Mouse (Mus musculus): Measurements from ENCODE around the gene B4galnt4. TPM values are rescaled to one million over a fixed set of nuclear protein-coding genes. Genes with fewer than 3 reads are reported as not detected.
"Not testable (repeated sequence)": the region's sequence is repeated elsewhere in the genome, so short reads cannot be mapped to it uniquely, and the experiment has no call there.

Gene B4galnt4
- 0.64 and 0.84 TPM in 2 replicates for polyA plus RNA-seq (2012; rRNA removed)
- polyA plus RNA-seq (2014; fragmentation: Nextera tagmentation; extraction: Ambion mirVana) = 0.39 and 0.68 TPM in 2 replicates

- peaks cover 0 to 14% of the 10 kb centered on the region in 2 experiments; a peak in 2 of 4 replicates for H3K4me1 ChIP-seq (replicated peaks; ENCODE audit: control insufficient read depth in 2 of 2, insufficient read depth in 2 of 2, low read length in 1 of 2)
- WGBS (ENCODE audit: insufficient replicate concordance) = 2% methylated on average over 68 of the region's 72 CpGs
- no peaks in the 10 kb centered on the region for H3K9me3 ChIP-seq (ENCODE audit: control insufficient read depth, low read length)
- ATAC-seq (ENCODE audit: insufficient read depth) (peak; percentile 47; the same call in 1 of the 2 replicates), DNase-seq (ENCODE audit: low read depth in 3 of 3, low spot score in 3 of 3) (no peak)
- H3K27me3 ChIP-seq (ENCODE audit: control insufficient read depth, insufficient read depth, low read length) = peaks cover 31% of the 10 kb centered on the region
- no peak within 1 kb of the TSS for H3K9ac ChIP-seq (replicated peaks)
- no peak for TF ChIP-seq CTCF (IDR thresholded peaks at IDR 0.05; ENCODE audit: low read depth)
- TF ChIP-seq EP300 (IDR thresholded peaks at IDR 0.05; ENCODE audit: low read depth) = no peak
- no peaks in the 10 kb centered on the region for H3K36me3 ChIP-seq (replicated peaks; ENCODE audit: control insufficient read depth, insufficient read depth, low read depth)
- H3K4me3 ChIP-seq (ENCODE audit: insufficient read depth in 1 of 2, low read depth in 2 of 2, low read length in 2 of 2) = peak within 1 kb of the TSS; percentile 5 to 36
- H3K27ac ChIP-seq = no peak within 1 kb of the TSS
- H3K4me2 ChIP-seq (ENCODE audit: low read depth) = peak within 1 kb of the TSS; percentile 56
These were observed at the start of gene B4galnt4 for GRCm38 (mm10) chr7:141060426-141061242. Gene B4galnt4, plus strand, starts transcription at chr7:141061104.

- H3K4me2 ChIP-seq (ENCODE audit: low read depth) = peak overlapping the region; percentile 63
- no peak overlapping the region for H3K27ac ChIP-seq
- H3K4me3 ChIP-seq (ENCODE audit: insufficient read depth in 1 of 2, low read depth in 2 of 2, low read length in 2 of 2) = no peak overlapping the region
- peak; percentile 17; the same call in 1 of the 2 replicates for ATAC-seq (ENCODE audit: insufficient read depth)
- 61% methylated on average over 7 of the region's 7 CpGs for WGBS (ENCODE audit: insufficient replicate concordance)
- TF ChIP-seq CTCF (IDR thresholded peaks at IDR 0.05; ENCODE audit: low read depth) (no peak), EP300 (IDR thresholded peaks at IDR 0.05; ENCODE audit: low read depth) (no peak)
- no peaks in the 10 kb centered on the region for H3K9me3 ChIP-seq (ENCODE audit: control insufficient read depth, low read length)
- H3K9ac ChIP-seq (replicated peaks) = no peak overlapping the region; the same call in 1 of the 2 replicates
- DNase-seq (ENCODE audit: low read depth in 3 of 3, low spot score in 3 of 3) = no peak
- H3K36me3 ChIP-seq (replicated peaks; ENCODE audit: control insufficient read depth, insufficient read depth, low read depth) = no peaks in the 10 kb centered on the region
- peaks cover 15 to 34% of the 10 kb centered on the region in 2 experiments for H3K4me1 ChIP-seq (replicated peaks; ENCODE audit: control insufficient read depth in 2 of 2, insufficient read depth in 2 of 2, low read length in 1 of 2)
- no peaks in the 10 kb centered on the region; the same call in 1 of the 2 replicates for H3K27me3 ChIP-seq (ENCODE audit: control insufficient read depth, insufficient read depth, low read length)
These were observed 49.6 kb upstream of the B4galnt4 start for GRCm38 (mm10) chr7:141011238-141011770.

DNA sequence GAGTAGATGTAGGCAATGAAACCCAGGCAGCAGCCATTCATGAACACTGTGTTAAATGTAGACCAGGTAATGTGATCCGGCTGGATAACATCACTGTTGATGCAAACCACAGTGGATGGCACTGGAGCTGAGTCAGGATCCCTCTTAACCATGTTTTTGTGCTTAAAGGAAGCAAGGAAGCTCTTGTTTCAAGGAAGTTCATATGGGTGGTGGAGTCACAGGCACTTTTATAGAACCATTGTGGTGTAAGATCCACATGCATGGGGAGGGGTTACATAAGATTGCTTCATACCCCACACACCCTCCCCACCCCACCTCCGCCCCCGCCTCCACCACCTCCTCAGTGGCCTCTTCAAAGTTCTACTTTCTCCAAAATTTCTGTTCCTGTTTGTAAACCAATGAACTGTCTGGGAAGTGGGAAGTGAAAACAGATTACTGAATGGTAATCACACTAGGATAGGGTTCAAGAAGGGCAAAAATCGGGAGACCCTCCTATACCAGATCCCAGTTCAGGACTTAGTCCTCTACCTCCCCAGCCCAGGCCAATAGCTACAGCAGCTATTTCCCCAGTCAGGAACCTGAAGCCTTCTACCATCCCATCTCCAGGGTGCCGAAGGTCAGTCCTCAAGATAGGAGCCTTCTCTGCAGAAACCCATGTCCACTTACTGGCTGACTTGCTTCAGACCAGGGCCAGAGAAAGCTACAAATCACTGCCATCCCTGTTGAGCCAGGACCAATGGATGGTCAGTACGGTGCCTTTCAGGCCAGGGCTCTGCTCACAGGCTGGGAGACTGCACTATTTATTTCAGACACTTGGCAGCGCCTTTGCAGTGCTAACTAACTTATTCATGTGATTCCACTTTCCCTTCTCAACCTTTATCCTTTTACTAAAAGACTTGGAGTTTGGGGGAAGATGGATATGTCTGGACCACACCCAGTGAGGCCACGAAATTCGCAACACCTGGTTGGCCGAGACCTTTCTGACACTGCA is 43.9 kb upstream of the B4galnt4 start:
- Histone ChIP-seq H3K36me3 (replicated peaks; ENCODE audit: control insufficient read depth, insufficient read depth, low read depth) (no peaks in the 10 kb centered on the region), H3K9me3 (ENCODE audit: control insufficient read depth, low read length) (no peaks in the 10 kb centered on the region), H3K9ac (replicated peaks) (no peak overlapping the region), H3K4me2 (ENCODE audit: low read depth) (no peak overlapping the region), H3K4me1 (replicated peaks; ENCODE audit: control insufficient read depth in 2 of 2, insufficient read depth in 2 of 2, low read length in 1 of 2) (peaks cover 1 to 7% of the 10 kb centered on the region in 2 experiments; a peak in 3 of 4 replicates), H3K27me3 (ENCODE audit: control insufficient read depth, insufficient read depth, low read length) (no peaks in the 10 kb centered on the region), H3K4me3 (ENCODE audit: insufficient read depth in 1 of 2, low read depth in 2 of 2, low read length in 2 of 2) (no peak overlapping the region), H3K27ac (no peak overlapping the region)
- TF ChIP-seq EP300 (IDR thresholded peaks at IDR 0.05; ENCODE audit: low read depth) = no peak
- no peak for TF ChIP-seq CTCF (IDR thresholded peaks at IDR 0.05; ENCODE audit: low read depth)
- no peak for ATAC-seq (ENCODE audit: insufficient read depth)
- DNase-seq (ENCODE audit: low read depth in 3 of 3, low spot score in 3 of 3) = no peak
- WGBS (ENCODE audit: insufficient replicate concordance) = 69% methylated on average over 10 of the region's 10 CpGs

GRCm38 (mm10) chr7:141017824-141018223 is 43.1 kb upstream of the B4galnt4 start, which contains the start of gene Ifitm6:
Gene Ifitm6, minus strand, starts transcription at chr7:141017924.
- H3K27me3 ChIP-seq (ENCODE audit: control insufficient read depth, insufficient read depth, low read length); ATAC-seq (ENCODE audit: insufficient read depth); DNase-seq (ENCODE audit: low read depth in 3 of 3, low spot score in 3 of 3); H3K4me3 ChIP-seq (ENCODE audit: insufficient read depth in 1 of 2, low read depth in 2 of 2, low read length in 2 of 2); H3K4me2 ChIP-seq (ENCODE audit: low read depth); H3K4me1 ChIP-seq (replicated peaks; ENCODE audit: control insufficient read depth in 2 of 2, insufficient read depth in 2 of 2, low read length in 1 of 2); H3K27ac ChIP-seq; H3K9ac ChIP-seq (replicated peaks); H3K9me3 ChIP-seq (ENCODE audit: control insufficient read depth, low read length); H3K36me3 ChIP-seq (replicated peaks; ENCODE audit: control insufficient read depth, insufficient read depth, low read depth): not testable (repeated sequence)
- WGBS (ENCODE audit: insufficient replicate concordance) = 64% methylated on average over 1 of the region's 1 CpGs
